Mouse (Mus musculus): ENCODE data around the gene Ccdc134.

Gene Ccdc134

GRCm38 (mm10) chr15:82172648-82173047 lies 44.9 kb downstream of the Ccdc134 start:
- DNase-seq, result peak; percentile 70

- DNase-seq, result no peak
Observed at GRCm38 (mm10) chr15:82175091-82175490, 47.4 kb downstream of the Ccdc134 start.

GRCm38 (mm10) chr15:82177743-82178290 lies 50.1 kb downstream of the Ccdc134 start:
- DNase-seq, result no peak

GRCm38 (mm10) chr15:82181131-82181530 lies 53.4 kb downstream of the Ccdc134 start:
- no peak for DNase-seq

- no peak for DNase-seq
Observed at GRCm38 (mm10) chr15:82182311-82182710, 54.6 kb downstream of the Ccdc134 start.

GRCm38 (mm10) chr15:82183596-82183995 lies 55.9 kb downstream of the Ccdc134 start:
- no peak for DNase-seq

- DNase-seq, result no peak
Observed at GRCm38 (mm10) chr15:82184183-82184582, 56.5 kb downstream of the Ccdc134 start.

- DNase-seq, result no peak
Observed at GRCm38 (mm10) chr15:82184656-82185055, 56.9 kb downstream of the Ccdc134 start.

- no peak for DNase-seq
Observed at GRCm38 (mm10) chr15:82185062-82185783, 57.5 kb downstream of the Ccdc134 start.

- no peak for DNase-seq
Observed at GRCm38 (mm10) chr15:82186131-82186530, 58.4 kb downstream of the Ccdc134 start.

- DNase-seq, result no peak
Observed at GRCm38 (mm10) chr15:82186931-82187330, 59.2 kb downstream of the Ccdc134 start.

- DNase-seq, result no peak
Observed at GRCm38 (mm10) chr15:82187401-82187800, 59.7 kb downstream of the Ccdc134 start.

- no peak for DNase-seq
Observed at GRCm38 (mm10) chr15:82187924-82188323, 60.2 kb downstream of the Ccdc134 start.

GRCm38 (mm10) chr15:82188481-82189240 lies 60.9 kb downstream of the Ccdc134 start:
- DNase-seq, result peak in 1 of 2 experiments; percentile 43

Measured in cerebellum, adult 18-20 months (tissue).